Comparison of ENCODE assay signal across 8 mouse cellular contexts in the genomic region with DNA sequence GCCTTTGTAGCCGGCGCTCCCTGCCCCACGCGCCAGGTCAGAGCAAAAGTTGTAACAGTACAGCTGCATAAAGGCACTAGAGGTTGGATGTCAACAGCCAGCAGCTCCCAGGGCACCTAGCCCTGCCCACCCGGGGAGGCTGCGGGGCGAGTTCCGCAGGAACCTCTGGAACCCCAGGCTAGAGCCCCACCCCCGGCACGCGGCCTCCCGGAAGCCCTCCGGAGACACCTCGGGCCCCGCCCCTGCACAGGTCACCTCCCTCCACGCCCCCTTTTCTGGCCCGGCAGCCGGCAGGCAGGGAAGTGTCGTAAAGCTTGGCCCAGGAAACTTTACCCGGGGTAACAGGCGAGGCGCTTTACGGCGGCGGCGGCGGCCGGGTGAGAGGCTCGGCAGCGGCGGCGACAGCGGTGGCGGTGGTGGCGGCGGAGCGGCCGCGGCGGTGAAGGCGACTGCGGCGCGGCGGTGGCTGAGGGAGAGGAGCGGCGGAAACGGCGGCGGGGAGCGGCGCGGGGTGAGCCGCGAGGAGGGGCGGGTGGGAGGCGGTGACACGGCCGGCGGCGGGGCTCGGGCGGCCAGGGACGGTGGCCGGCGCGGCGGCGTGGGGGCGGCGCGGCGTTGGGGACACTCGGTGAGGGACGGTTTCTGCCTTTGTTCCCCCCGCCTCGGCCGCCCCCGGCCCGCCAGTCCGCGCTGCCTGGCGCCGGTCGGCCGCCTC. TPM values are rescaled to one million over a fixed set of nuclear protein-coding genes. Genes with fewer than 3 reads are reported as not detected.
DNase-seq lines count a peak whose midpoint lies in the region; ATAC-seq and TF ChIP-seq lines count a peak whose summit lies in the region.

A gene (plus strand): TSS at position 360 of the 715 bp plus-strand sequence.

- TF ChIP-seq POLR2A in liver, adult 2 months (IDR thresholded peaks at IDR 0.05; ENCODE audit: extremely low read depth, insufficient read depth, low read length): peak; percentile 53; the same call in 1 of the 2 replicates
- TF ChIP-seq POLR2A in myocyte (IDR thresholded peaks at IDR 0.05; ENCODE audit: insufficient read length, low read depth): peak; percentile 92

- no peaks in the 10 kb centered on the region for H3K27me3 ChIP-seq in heart, embryonic 11.5 days (ENCODE audit: control insufficient read depth, insufficient read depth, low read length)
- no peaks in the 10 kb centered on the region for H3K27me3 ChIP-seq in kidney, embryonic 16.5 days (ENCODE audit: insufficient read depth, low read length)
- no peaks in the 10 kb centered on the region for H3K27me3 ChIP-seq in liver, adult 2 months (ENCODE audit: control insufficient read depth, insufficient read depth, low read length)
- no peaks in the 10 kb centered on the region for H3K27me3 ChIP-seq in myocyte (ENCODE audit: control insufficient read depth, insufficient read depth, insufficient read length)
- H3K27me3 ChIP-seq in splenic B cell, adult 2 months (ENCODE audit: control insufficient read depth, insufficient read depth, low read length, poor library complexity, severe bottlenecking): no peaks in the 10 kb centered on the region

- peak; percentile 96 to 97 for DNase-seq in B cell, adult 2 months
- DNase-seq in brain, adult 2 months (ENCODE audit: low read depth, low spot score): peak; percentile 98
- DNase-seq in liver, adult 2 months (ENCODE audit: extremely low read depth, low read depth, low spot score): peak; percentile 90
- DNase-seq in splenic B cell, adult 2 months (ENCODE audit: low read depth, low spot score): peak; percentile 96

- H3K4me3 ChIP-seq in heart, embryonic 11.5 days (ENCODE audit: low read depth, low read length): peak within 1 kb of the TSS; percentile 78
- H3K4me3 ChIP-seq in kidney, embryonic 16.5 days (ENCODE audit: low read length): peak within 1 kb of the TSS; percentile 94
- peak within 1 kb of the TSS; percentile 100 for H3K4me3 ChIP-seq in liver, adult 2 months (ENCODE audit: insufficient read depth, low read depth, low read length)
- H3K4me3 ChIP-seq in myocyte: peak within 1 kb of the TSS; percentile 40

- peaks cover 28% of the 10 kb centered on the region for H3K79me2 ChIP-seq in liver, adult 2 months (ENCODE audit: control insufficient read depth, insufficient read depth, low read length)
- H3K79me2 ChIP-seq in myocyte (ENCODE audit: control insufficient read depth, insufficient read depth): peaks cover 43% of the 10 kb centered on the region

- under 1% methylated on average over 72 of the region's 86 CpGs for WGBS in heart, embryonic 11.5 days (ENCODE audit: insufficient replicate concordance)
- WGBS in kidney, embryonic 16.5 days: under 1% methylated on average over 47 of the region's 86 CpGs
- WGBS in liver, adult 2 months: 1% methylated on average over 75 of the region's 86 CpGs

- peak within 1 kb of the TSS; percentile 87 for H3K27ac ChIP-seq in heart, embryonic 11.5 days (ENCODE audit: low read depth, low read length)
- H3K27ac ChIP-seq in kidney, embryonic 16.5 days (ENCODE audit: low read length): peak within 1 kb of the TSS; percentile 85
- peak within 1 kb of the TSS; percentile 85 for H3K27ac ChIP-seq in liver, adult 2 months (replicated peaks; ENCODE audit: insufficient read depth, low read depth, low read length)

- H3K36me3 ChIP-seq in heart, embryonic 11.5 days (ENCODE audit: control insufficient read depth, insufficient read depth, low read length): no peaks in the 10 kb centered on the region
- H3K36me3 ChIP-seq in kidney, embryonic 16.5 days (ENCODE audit: insufficient read depth, low read length): no peaks in the 10 kb centered on the region
- H3K36me3 ChIP-seq in liver, adult 2 months (ENCODE audit: control insufficient read depth, insufficient read depth, low read length): peaks cover 2% of the 10 kb centered on the region; the same call in 1 of the 2 replicates
- peaks cover 6% of the 10 kb centered on the region for H3K36me3 ChIP-seq in myocyte (ENCODE audit: control insufficient read depth, insufficient read depth)
- H3K36me3 ChIP-seq in splenic B cell, adult 2 months (ENCODE audit: control insufficient read depth, insufficient read depth, low read length, poor library complexity, severe bottlenecking): no peaks in the 10 kb centered on the region

- H3K4me2 ChIP-seq in heart, embryonic 11.5 days: peak within 1 kb of the TSS; percentile 86
- peak within 1 kb of the TSS; percentile 82 for H3K4me2 ChIP-seq in kidney, embryonic 16.5 days (replicated peaks; ENCODE audit: low read depth, low read length)
- H3K4me2 ChIP-seq in myocyte (ENCODE audit: low read depth): peak within 1 kb of the TSS; percentile 90

- peak within 1 kb of the TSS; percentile 85 for H3K9ac ChIP-seq in heart, embryonic 11.5 days (ENCODE audit: low read depth, low read length)
- H3K9ac ChIP-seq in kidney, embryonic 16.5 days (replicated peaks; ENCODE audit: low read length): peak within 1 kb of the TSS; percentile 95
- H3K9ac ChIP-seq in liver, adult 2 months (ENCODE audit: low read depth, low read length): peak within 1 kb of the TSS; percentile 99

- H3K4me1 ChIP-seq in heart, embryonic 11.5 days (ENCODE audit: control insufficient read depth, insufficient read depth, low read length): peaks cover 20% of the 10 kb centered on the region
- peaks cover 24% of the 10 kb centered on the region for H3K4me1 ChIP-seq in kidney, embryonic 16.5 days (ENCODE audit: insufficient read depth, low read length)
- peaks cover 19% of the 10 kb centered on the region for H3K4me1 ChIP-seq in liver, adult 2 months (ENCODE audit: control insufficient read depth, insufficient read depth, low read length)

- H3K9me3 ChIP-seq in heart, embryonic 11.5 days (replicated peaks; ENCODE audit: control insufficient read depth, low read length): no peaks in the 10 kb centered on the region
- no peaks in the 10 kb centered on the region for H3K9me3 ChIP-seq in kidney, embryonic 16.5 days (ENCODE audit: low read length)

- TF ChIP-seq CTCF in liver, adult 2 months (IDR thresholded peaks at IDR 0.05; ENCODE audit: low read depth, low read length): no peak

- H3ac ChIP-seq in myocyte (ENCODE audit: control insufficient read depth, insufficient read length): peak within 1 kb of the TSS; percentile 78

- peak; percentile 97 for ATAC-seq in erythroblast, adult 5-6 weeks (replicated peaks; ENCODE audit: low FRiP score, poor library complexity, severe bottlenecking)
- ATAC-seq in heart, embryonic 11.5 days (replicated peaks; ENCODE audit: insufficient number of reproducible peaks, low FRiP score, low TSS enrichment): peak; percentile 95
- peak; percentile 97 for ATAC-seq in kidney, embryonic 16.5 days (ENCODE audit: low FRiP score, low TSS enrichment)

TF ChIP-seq in myocyte, 11 proteins besides CTCF, POLR2A, EP300 and RAD21:
- TF ChIP-seq USF1 (IDR thresholded peaks at IDR 0.05; ENCODE audit: low read depth) (no peak), POLR2AphosphoS2 (IDR thresholded peaks at IDR 0.05; ENCODE audit: insufficient read length, low read depth) (peak; percentile 82), SRF (IDR thresholded peaks at IDR 0.05; ENCODE audit: control insufficient read depth, insufficient read length, low read depth) (no peak), MYOG (IDR thresholded peaks at IDR 0.05; ENCODE audit: control insufficient read depth in 1 of 3, insufficient read depth in 1 of 3, insufficient read length in 2 of 3, low read depth in 2 of 3) (peak in 1 of 3 experiments; percentile 18)

RNA-seq across cellular contexts. Expression of the gene that starts here (rescaled TPM):
- total RNA-seq in erythroblast, adult 5-6 weeks (2015; ENCODE audit: low replicate concordance): 6.9 and 15.6 TPM in 2 replicates
- 8.4 and 13.1 TPM in 2 replicates for total RNA-seq in erythroblast, adult 5-6 weeks (2017; ENCODE audit: low replicate concordance)
- polyA plus RNA-seq in heart, embryonic 11.5 days (2014; fragmentation: Nextera tagmentation; extraction: Ambion mirVana): 10.1 and 10.5 TPM in 2 replicates
- 7.3 and 7.4 TPM in 2 replicates for polyA plus RNA-seq in kidney, embryonic 16.5 days (2015; fragmentation: Nextera tagmentation; extraction: Ambion mirVana)
- 15.9 and 16.1 TPM in 2 replicates for total RNA-seq in liver, adult 2 months (2014; rRNA removed)
- 6.7 and 6.8 TPM in 2 replicates for polyA plus RNA-seq in liver, adult 2 months (2012; rRNA removed)
- polyA plus RNA-seq in myocyte (2012; fragmentation: generic; extraction: Trizol): 7.2 TPM

Comparison
In these comparisons a context has a peak if more than half of its experiments do, and no peak if none do; other contexts are left out.
1. Peak in every context shown above with its lines: DNase-seq, ATAC-seq, H3K4me3 ChIP-seq and H3K27ac ChIP-seq.
2. H3K4me3 ChIP-seq: peak in every context shown above with its lines; median percentile 100 in liver, adult 2 months; 94 in kidney, embryonic 16.5 days; 78 in heart, embryonic 11.5 days; 40 in myocyte.